Mouse (Mus musculus) kidney, embryonic 15.5 days (tissue): ENCODE data around the gene Gtf3c6. TPM values are rescaled to one million over a fixed set of nuclear protein-coding genes. Genes with fewer than 3 reads are reported as not detected.
"Not testable (repeated sequence)": the region's sequence is repeated elsewhere in the genome, so short reads cannot be mapped to it uniquely, and the experiment has no call there.

Source experiments
- ATAC-seq: fragments of 200-750 bp; cut with Nextera tagmentation; replicated peaks from 2 replicates; pipeline ENCODE4 v1.8.0; 2017; ENCODE audit warnings: moderate TSS enrichment; ENCODE audit not compliant: low FRiP score
- H3K27ac ChIP-seq: fragments of 300-500 bp; sonication (generic); 2 replicates; pipeline ENCODE4 v1.5.1; 2015; ENCODE audit warnings: mild to moderate bottlenecking, inconsistent platforms
- H3K27me3 ChIP-seq: fragments of 300-500 bp; sonication (generic); 2 replicates; pipeline ENCODE4 v1.6.1; 2015; ENCODE audit warnings: inconsistent platforms
- H3K36me3 ChIP-seq: fragments of 300-500 bp; sonication (generic); 2 replicates; pipeline ENCODE4 v1.6.1; 2015; ENCODE audit warnings: inconsistent platforms
- H3K4me1 ChIP-seq: fragments of 300-500 bp; sonication (generic); 2 replicates; pipeline ENCODE4 v1.6.1; 2015; ENCODE audit warnings: inconsistent platforms
- H3K4me2 ChIP-seq: fragments of 300-500 bp; sonication (generic); 2 replicates; pipeline ENCODE4 v1.6.1; 2015; ENCODE audit warnings: moderate library complexity, mild to moderate bottlenecking, inconsistent platforms
- H3K4me3 ChIP-seq: fragments of 300-500 bp; sonication (generic); replicated peaks from 2 replicates; pipeline ENCODE4 v1.5.1; 2015; ENCODE audit warnings: mild to moderate bottlenecking, inconsistent platforms
- H3K9ac ChIP-seq: fragments of 300-500 bp; sonication (generic); 2 replicates; pipeline ENCODE4 v1.6.1; 2015; ENCODE audit warnings: mild to moderate bottlenecking, inconsistent platforms
- H3K9me3 ChIP-seq: fragments of 300-500 bp; sonication (generic); replicated peaks from 2 replicates; pipeline ENCODE4 v1.6.1; 2016; ENCODE audit warnings: inconsistent platforms
- WGBS: fragments of 180-500 bp; shearing (Covaris S2); methylation state at CpG from one replicate; pipeline ENCODE4 v1.1.7; 2015; ENCODE audit warnings: mixed read lengths; 5-methylcytosine and 5-hydroxymethylcytosine counted together
- polyA plus RNA-seq: library from polyadenylated mRNA; unstranded; fragments of >200 nt; fragmentation: Nextera tagmentation; extraction: Ambion mirVana; gene quantifications from 2 replicates; pipeline ENCODE4 v1.2.1, GENCODE M21; 2015

The Gtf3c6 gene
- polyA plus RNA-seq, result 106 and 109 TPM in 2 replicates

DNA sequence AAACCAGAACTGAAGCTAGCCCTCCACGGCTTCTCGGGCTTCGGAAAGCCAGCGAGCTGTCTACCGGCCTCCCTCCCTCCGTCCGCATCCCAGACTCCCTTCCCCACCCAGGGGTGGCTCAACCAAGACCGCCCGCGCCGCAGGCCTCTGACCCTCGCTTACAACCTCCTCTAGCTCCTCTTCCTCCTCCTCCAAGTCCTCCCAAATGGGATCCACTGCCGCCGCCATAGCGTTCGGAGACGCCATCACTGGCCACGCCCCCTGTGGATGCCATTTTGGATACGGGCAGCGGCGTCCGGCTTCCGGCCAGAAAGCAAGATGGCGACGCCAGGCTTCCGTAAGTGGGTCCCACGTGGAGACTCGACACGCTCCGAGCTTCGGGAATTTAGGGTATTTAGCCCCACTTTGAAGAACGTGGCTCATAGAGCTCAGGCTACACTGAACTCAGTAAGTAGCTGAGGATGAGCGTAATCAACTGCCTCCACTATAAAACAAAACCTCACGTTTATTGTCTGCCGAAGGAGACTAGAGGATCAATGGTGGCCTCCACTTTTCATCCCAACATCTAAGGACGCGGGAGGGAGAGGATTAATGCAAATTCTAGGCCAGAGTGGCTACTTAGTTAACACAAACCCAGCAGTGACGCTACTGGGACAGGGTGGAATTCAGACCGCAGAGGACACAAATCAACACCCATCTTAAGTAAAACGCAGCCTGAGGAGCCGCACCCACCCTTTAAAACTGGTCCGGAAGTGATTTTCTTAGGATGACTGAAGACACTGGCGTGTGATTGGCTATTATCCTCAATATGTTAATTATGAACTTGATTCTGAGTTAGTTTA lies at the start of gene Gtf3c6:
Gene Gtf3c6, minus strand, starts transcription at position 695 of the 842 bp plus-strand sequence.
- Histone ChIP-seq H3K9me3 (no peaks in the 10 kb centered on the region), H3K4me2 (peak within 1 kb of the TSS; percentile 82), H3K4me3 (peak within 1 kb of the TSS; percentile 88), H3K27me3 (no peaks in the 10 kb centered on the region), H3K9ac (peak within 1 kb of the TSS; percentile 95), H3K27ac (peak within 1 kb of the TSS; percentile 98), H3K36me3 (peaks cover 29% of the 10 kb centered on the region), H3K4me1 (peaks cover 21% of the 10 kb centered on the region)
- WGBS, result under 1% methylated on average over 43 of the region's 43 CpGs
- ATAC-seq, result peak; percentile 79

DNA sequence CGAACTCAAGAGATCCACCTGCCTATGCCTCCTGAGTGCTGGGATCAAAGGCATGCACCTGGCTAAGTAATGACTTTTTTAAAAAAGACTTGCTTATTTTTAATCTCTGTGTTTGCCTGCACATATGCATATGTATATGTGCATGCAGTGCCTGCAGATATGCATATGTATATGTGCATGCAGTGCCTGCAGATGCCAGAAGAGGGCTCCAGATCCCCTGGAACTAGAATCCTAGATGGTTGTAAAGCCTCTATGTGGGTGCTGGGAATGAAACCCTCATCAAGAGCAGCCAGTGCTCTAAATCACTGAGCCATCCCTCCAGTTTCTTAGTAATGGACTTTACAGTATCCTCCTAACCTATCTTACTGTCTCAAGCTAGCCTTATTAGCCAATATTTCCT lies 48.1 kb upstream of the Gtf3c6 start:
- Histone ChIP-seq H3K9ac (no peak overlapping the region), H3K27me3 (no peaks in the 10 kb centered on the region), H3K27ac (no peak overlapping the region), H3K4me3 (no peak overlapping the region), H3K9me3 (0 out of 2 replicates have a peak, but pooled peaks cover 8% of the 10 kb centered on the region), H3K36me3 (no peaks in the 10 kb centered on the region), H3K4me1 (0 out of 2 replicates have a peak, but pooled peaks cover 5% of the 10 kb centered on the region), H3K4me2 (no peak overlapping the region)
- ATAC-seq, result no peak
- WGBS, result 88% methylated on average over 1 of the region's 1 CpGs

DNA sequence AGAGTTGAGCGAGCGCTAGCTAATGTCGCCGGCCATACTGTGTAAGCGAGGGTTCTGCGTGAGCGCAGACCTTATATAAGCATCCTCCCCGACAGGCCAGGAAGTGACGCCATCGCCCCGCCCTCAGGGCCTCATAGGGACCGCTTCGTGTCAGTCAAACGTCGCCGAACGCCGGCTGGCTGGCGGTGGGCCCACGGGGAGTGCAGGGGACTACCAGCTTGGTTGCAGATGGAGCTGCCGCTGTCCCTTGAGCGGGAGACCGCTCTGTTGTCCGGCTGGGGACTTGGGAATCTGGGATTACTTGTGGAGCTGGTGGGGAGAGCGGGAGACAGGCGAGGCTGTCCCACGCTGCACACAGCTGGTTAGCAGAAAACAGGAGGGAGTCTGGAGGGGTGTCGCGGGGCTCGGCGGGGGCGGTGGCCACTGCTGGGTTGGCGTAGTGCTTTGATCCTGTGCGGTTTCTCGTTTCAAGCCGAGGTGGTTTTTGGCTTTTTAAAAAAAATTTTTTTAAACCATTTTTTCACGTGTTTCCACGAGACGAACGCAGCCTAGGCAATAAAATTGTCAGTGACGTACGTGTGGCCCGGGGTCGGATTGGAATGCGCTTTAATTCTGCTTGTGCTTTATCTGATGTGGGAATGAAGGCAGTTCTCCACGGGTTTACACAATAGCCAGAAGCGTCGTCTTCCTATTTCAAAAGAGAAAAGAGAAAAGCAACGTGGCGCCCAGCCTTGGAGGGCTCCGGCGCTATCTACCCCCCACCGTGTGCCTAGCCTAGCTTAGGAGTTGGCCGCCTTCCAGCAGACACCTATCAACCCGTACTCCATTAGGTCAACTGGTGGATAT lies 44.5 kb upstream of the Gtf3c6 start, which contains the start of gene Amd1:
Gene Amd1, minus strand, starts transcription at position 47 of the 846 bp plus-strand sequence.
- H3K9me3 ChIP-seq, result 0 out of 2 replicates have a peak, but pooled peaks cover 8% of the 10 kb centered on the region
- peak; percentile 97 for ATAC-seq

DNA sequence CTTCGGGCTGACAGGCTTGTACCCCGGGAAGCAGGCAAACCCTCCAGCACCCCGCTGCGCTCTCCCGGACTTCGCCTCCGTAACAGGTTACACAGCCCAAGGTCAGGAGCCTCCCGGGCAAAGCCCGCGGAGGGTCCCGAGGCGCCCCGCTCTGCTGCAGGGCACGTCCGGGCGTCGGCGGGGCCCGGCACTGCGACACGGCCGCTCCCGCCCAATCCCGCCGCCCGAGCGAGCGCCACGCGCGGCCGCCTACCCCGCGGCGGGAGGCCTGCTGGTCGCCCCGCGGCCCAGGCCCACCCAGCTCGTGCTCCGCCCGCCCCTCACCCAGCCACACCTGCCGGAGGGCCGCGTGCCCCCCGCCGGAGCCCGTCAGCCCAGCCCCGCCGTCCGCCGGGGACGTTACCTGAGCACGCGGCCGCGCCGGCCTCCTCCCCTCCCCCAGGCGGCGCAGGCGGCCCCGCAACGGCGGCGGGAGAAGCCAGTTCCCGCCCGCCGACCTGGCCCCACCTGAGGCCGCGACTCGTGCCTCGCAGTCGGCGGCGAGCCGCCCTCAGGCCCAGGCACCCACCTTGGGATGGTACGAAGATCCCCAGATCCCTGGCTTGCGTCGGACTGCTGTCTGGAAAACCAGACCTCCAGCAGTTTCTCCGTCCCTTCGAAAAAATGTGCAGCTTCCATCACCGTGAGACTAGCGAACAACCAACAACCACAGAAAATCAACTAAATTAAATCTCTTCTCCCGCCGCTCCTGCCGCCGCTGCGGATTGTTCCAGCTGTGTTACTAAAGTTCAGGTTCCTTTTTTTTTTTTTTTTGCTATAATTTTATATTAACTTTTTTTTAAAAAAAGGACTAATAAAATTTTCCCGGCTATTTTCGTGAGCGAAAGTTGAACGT lies 43.5 kb upstream of the Gtf3c6 start:
- peak overlapping the region; percentile 95 for H3K9ac ChIP-seq

More for the DNA sequence above, 44.5 kb upstream of the Gtf3c6 start, which contains the start of gene Amd1:
- H3K4me1 ChIP-seq, result peaks cover 27% of the 10 kb centered on the region
- WGBS, result under 1% methylated on average over 55 of the region's 55 CpGs
- H3K27me3 ChIP-seq, result no peaks in the 10 kb centered on the region
- no peaks in the 10 kb centered on the region for H3K36me3 ChIP-seq
- peak within 1 kb of the TSS; percentile 95 for H3K9ac ChIP-seq
- H3K4me3 ChIP-seq, result peak within 1 kb of the TSS; percentile 97
- H3K27ac ChIP-seq, result peak within 1 kb of the TSS; percentile 99
- peak within 1 kb of the TSS; percentile 77 for H3K4me2 ChIP-seq

DNA sequence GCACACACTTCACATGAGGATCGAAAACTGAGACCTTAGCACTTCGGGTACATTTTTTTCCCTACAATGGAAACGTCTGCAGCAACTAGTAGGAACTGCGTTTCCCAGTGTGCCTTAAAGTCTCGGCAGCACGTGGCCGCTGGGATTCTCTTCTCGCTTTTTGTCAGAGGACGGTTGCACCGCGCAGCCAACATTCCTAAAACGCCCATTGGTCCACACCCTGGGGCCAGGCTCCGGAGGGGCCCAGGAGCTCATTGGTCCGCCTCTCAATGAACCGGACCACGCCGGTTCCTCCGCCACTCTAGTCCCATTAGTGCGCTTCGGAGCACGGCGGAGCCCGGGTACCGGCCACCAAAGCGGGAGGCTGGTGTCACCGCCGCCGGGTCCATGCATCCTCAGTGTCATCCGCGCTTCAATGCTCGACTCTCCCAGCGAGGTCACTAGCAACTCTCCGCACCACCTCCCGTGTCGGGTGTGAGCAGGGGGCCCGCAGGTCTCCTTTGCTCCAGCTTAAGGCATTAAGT lies 42.8 kb upstream of the Gtf3c6 start:
- Histone ChIP-seq H3K9ac (peak overlapping the region; percentile 95), H3K27ac (peak overlapping the region; percentile 95), H3K4me2 (peak overlapping the region; percentile 69), H3K4me1 (peaks cover 32% of the 10 kb centered on the region), H3K36me3 (no peaks in the 10 kb centered on the region), H3K27me3 (no peaks in the 10 kb centered on the region), H3K4me3 (peak overlapping the region; percentile 97), H3K9me3 (no peaks in the 10 kb centered on the region)
- under 1% methylated on average over 36 of the region's 36 CpGs for WGBS
- peak; percentile 86 for ATAC-seq

More for the DNA sequence above, 43.5 kb upstream of the Gtf3c6 start:
- H3K9me3 ChIP-seq, H3K36me3 ChIP-seq, H3K27me3 ChIP-seq: not testable (repeated sequence)
- peak overlapping the region; percentile 69 for H3K4me2 ChIP-seq
- H3K4me3 ChIP-seq, result peak overlapping the region; percentile 97
- peak overlapping the region; percentile 95 for H3K27ac ChIP-seq
- 0% methylated on average over 55 of the region's 91 CpGs for WGBS
- peak; percentile 26 for ATAC-seq
- H3K4me1 ChIP-seq, result peaks cover 32% of the 10 kb centered on the region

DNA sequence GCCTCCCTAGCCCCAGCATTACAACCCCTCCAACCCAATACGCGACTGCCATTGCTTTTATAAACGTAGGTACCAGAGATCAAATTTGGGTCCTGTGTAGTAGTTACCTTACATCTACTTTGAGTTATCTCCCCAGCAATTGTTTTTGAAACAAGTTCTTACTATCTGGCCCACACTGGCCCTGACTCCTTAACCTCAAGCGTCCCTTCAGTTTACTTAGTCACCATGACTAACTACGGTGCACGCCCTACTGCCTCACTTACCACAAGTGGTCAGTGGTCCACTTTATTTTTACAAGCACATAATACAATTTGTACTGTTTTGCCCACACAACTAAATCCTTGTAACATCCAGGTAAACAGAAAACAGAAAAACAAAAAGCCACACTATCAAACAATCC lies 34.7 kb upstream of the Gtf3c6 start:
- Histone ChIP-seq H3K4me3 (no peak overlapping the region), H3K27me3 (no peaks in the 10 kb centered on the region), H3K27ac (no peak overlapping the region), H3K9ac (no peak overlapping the region), H3K4me2 (no peak overlapping the region), H3K9me3 (no peaks in the 10 kb centered on the region), H3K36me3 (peaks cover 47% of the 10 kb centered on the region), H3K4me1 (peaks cover 16% of the 10 kb centered on the region)
- ATAC-seq, result no peak
- WGBS, result 91% methylated on average over 6 of the region's 6 CpGs

DNA sequence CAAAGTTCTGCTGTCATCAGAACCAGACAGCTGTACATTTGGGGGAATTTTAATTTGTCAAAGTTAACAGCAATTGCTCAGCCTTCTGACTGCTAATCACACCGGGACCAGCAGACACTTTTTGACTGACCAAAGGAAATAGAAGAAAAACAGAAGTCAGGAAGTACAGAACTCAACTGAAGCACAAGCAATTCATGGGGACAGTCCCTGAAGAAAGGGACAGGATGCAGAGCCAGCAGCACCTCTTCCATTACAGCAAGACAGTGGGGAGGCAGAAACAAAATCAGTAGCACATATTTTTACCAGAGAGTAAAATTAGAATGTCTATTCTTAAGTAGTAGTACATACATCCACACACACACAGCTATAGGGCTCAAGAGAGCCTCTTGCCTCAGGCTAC lies 28.9 kb upstream of the Gtf3c6 start:
- WGBS, result 88% methylated on average over 1 of the region's 1 CpGs
- H3K4me2 ChIP-seq, result no peak overlapping the region

DNA sequence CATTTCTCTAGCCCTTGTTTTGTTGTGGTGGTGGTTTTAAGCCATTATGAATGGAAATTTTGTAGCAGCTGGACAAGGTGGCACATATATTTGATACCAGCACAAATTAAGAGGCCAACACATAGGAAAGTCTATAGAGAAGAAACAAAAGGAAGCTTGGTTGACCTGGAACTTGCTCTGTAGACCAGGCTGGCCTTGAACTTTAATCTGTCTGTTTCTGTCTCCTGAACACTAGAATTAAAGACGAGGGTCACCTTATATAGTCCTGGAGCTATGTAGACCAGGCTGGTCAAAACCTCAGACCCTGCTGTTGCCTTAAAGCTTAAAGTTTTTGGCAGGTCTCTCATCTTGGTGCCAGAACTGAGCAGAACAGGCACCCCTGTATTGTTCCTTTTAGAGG lies 27.7 kb upstream of the Gtf3c6 start:
- no peak for ATAC-seq
- H3K4me2 ChIP-seq, result no peak overlapping the region
- no peaks in the 10 kb centered on the region for H3K27me3 ChIP-seq
- no peak overlapping the region for H3K9ac ChIP-seq
- no peaks in the 10 kb centered on the region for H3K4me1 ChIP-seq
- no peaks in the 10 kb centered on the region for H3K9me3 ChIP-seq
- H3K4me3 ChIP-seq, result no peak overlapping the region
- 82% methylated on average over 1 of the region's 1 CpGs for WGBS
- peaks cover 35% of the 10 kb centered on the region for H3K36me3 ChIP-seq
- H3K27ac ChIP-seq, result no peak overlapping the region

More for the DNA sequence above, 28.9 kb upstream of the Gtf3c6 start:
- Histone ChIP-seq H3K27ac (no peak overlapping the region), H3K9me3 (no peaks in the 10 kb centered on the region), H3K4me3 (no peak overlapping the region), H3K27me3 (no peaks in the 10 kb centered on the region), H3K4me1 (no peaks in the 10 kb centered on the region), H3K36me3 (peaks cover 47% of the 10 kb centered on the region), H3K9ac (no peak overlapping the region)
- no peak for ATAC-seq

DNA sequence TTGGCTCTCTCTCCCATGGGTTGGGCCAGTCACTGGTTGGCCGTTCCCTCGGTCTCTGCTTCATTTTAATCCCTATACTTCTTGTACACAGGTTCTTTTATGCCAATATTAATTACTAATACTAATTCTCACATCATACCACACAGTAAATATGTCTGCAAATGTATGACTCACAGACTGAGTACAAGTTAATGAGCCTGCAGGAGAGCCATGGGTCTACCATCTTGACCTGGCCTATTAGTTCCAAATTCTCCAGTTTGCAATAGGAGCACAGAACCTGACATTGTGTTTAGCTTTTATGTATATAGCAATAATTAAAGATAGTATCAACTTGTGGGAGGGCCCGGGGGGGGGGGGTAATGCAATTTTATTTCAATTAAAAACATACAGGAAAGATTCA lies 27.1 kb upstream of the Gtf3c6 start:
- no peak overlapping the region for H3K9ac ChIP-seq
- no peak overlapping the region for H3K4me3 ChIP-seq
- H3K4me1 ChIP-seq, result no peaks in the 10 kb centered on the region
- H3K4me2 ChIP-seq, result no peak overlapping the region
- H3K9me3 ChIP-seq, result no peaks in the 10 kb centered on the region
- 0 out of 2 replicates have a peak, but pooled peaks have one; percentile 18 for ATAC-seq
- H3K27me3 ChIP-seq, result no peaks in the 10 kb centered on the region
- H3K36me3 ChIP-seq, result peaks cover 29% of the 10 kb centered on the region
- H3K27ac ChIP-seq, result no peak overlapping the region
- whole genome bisulfite sequencing, result 91% methylated on average over 3 of the region's 3 CpGs

DNA sequence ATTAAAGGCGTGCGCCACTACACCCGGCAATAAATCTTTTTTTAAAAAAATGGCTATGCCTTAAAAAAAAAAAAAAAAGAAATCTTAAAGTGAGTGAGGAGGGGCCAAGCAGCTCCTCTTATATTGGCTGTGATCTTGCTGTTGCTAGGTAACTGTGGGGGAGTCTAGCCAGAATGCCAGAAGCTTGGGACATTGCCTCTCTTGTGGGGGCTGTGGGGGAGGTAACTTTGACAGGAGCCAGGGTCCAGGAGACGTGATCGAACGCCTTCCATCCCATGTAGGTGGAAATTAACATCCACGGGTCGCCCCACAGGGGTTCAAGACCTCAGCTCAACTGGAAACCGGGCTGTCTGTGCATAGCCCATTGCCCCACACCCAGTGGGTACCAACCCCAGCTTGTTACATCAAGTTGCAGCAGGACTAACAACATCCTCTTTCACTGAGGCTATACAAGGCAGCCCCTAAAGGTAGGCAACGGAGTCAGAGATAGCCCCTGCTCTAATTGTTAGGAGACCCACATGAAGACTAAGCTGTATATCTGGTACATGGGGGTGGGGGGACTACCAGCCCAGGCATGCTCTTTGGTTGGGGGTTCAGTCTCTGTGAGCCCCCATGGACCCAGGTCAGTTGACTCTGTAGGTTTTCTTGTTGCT lies 26.4 kb upstream of the Gtf3c6 start:
- no peaks in the 10 kb centered on the region for H3K9me3 ChIP-seq
- H3K4me3 ChIP-seq, result no peak overlapping the region
- no peaks in the 10 kb centered on the region for H3K27me3 ChIP-seq
- H3K27ac ChIP-seq, result no peak overlapping the region
- 72% methylated on average over 10 of the region's 10 CpGs for WGBS
- ATAC-seq, result 0 out of 2 replicates have a peak, but pooled peaks have one; percentile 46
- no peak overlapping the region for H3K4me2 ChIP-seq
- H3K9ac ChIP-seq, result no peak overlapping the region
- peaks cover 24% of the 10 kb centered on the region for H3K36me3 ChIP-seq
- H3K4me1 ChIP-seq, result no peaks in the 10 kb centered on the region
